Mouse (Mus musculus) cerebellum, postnatal 36 days (tissue): ENCODE results near the gene Copb2.

ENCODE experiments used
- DNase-seq, 2 experiments: peaks; one replicate each; pipeline ENCODE4 v3.0.0; 2021 to 2022; ENCODE audit warnings: mixed read lengths in 2 of 2

Copb2 gene

DNA sequence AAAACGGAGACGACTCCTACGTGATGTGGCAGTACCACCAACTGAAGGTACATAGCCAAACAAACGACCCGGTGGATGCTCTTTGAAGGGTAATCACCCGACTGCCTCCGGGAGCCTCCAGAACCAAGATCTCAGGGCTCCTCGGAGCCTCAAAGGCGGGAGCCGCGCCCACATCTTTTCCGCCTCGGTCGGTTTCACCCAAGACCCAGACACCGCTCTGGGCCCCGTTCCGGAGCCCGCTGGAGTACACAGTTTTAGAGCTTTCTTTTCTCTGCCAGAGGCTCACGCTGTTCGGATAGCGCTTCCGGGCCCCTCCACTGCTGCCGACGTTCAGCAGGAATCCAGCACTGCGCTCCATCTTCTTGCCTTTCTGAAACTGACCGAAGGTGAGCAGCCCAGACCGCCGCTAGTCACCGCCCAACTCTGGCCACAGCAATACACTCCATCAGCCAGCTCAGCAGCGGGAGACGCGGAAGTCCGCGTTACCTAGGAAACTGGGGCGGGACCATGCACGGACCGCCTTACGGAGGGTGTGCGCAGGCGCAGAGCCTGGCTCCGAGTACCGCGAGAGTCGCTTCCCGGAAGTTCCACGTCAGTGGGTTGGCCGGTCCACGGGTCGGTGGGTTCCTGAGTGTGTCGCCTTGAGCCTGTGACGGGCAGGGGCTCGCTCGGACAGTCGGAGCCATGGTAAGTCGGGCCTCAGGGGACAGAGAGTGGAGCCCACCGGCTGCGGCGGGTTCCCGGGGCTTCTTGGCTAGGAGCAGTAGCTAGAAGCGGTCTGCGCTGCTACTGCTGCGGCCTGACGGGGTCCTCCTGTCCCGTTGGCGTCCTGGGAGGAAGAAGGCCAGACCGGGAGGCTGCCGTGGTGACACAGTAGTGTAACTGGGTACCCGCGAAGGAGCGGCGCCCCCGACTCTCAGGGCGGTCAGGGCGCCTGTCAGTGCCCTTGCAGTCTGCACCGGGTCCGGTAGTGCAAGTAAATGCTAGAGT, at the start of gene Copb2:
Gene Copb2 (plus strand): TSS at position 585 of the 990 bp plus-strand sequence.
- DNase-seq, result peak; percentile 99

DNA sequence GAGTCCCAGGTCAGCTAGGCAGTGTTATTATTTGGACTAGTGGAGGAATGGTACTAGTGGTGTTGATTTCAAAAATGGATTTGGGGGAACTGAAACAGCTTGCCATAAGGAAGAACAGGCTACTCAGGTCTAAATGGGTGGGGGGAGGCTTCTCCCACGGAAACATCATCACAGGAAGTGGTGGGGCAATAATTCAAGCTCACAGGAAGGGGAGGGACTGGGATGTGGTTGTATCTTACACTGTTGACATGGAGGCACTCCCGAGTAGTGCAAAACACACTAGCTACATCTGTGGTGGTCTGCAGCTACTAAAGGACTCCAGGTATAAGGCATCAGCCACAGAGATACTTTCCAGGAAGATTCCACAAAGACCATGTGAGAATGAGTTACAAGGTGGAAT, 39.6 kb upstream of the Copb2 start:
- DNase-seq, result no peak

DNA sequence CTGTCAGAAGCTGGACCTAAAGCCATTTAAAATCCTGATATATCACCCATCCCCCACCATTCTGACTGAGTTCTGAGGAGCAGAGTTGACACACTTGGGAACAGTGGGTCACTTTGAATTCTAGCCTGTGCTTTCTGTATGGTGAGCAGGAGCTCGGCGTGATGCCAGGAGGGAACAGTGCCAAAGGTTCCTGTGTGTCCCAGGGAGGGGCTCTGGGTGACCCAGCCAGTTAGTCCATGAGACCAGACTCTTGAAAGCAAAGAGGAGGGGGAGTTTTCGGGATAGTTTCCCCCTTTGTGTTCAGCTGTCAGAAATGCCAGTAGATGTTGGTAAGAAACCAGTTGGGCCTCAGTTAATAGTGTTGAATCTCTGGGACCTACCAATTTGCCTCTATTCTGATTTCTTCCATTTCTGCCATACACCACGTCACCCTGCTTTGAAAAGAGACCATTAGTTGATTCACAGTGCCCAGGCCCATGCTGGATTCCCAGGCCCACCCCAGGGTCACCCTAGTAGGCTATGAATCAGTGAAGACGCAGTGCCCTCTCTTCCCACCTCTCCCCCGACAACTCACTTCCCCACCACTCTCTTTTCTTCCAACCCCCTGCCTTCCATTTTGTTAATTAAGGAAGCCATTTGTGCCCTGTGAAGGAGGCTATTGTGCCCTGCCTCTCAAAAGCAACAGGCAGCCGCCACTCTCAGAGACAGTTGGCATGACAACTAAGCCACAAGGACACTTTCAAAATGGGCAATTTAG, 38.6 kb upstream of the Copb2 start:
- no peak for DNase-seq

DNA sequence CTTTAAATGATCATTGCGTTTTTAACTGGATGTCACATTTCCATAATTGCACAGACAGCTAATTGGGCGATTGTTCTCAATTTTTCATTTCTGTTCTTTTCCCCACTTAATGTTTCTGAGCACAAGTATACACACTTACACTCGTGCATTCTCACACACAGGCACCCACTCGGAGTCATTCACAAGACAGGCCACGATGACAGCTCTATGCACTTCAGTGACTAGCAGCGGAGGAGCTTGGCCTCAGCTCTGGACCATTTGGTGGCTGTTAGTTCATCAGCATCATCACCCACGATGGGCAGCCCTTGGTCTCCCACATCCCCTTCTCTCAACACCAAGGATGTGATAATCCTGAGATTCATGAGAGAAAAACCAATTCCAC, 38.0 kb upstream of the Copb2 start:
- no peak for DNase-seq

DNA sequence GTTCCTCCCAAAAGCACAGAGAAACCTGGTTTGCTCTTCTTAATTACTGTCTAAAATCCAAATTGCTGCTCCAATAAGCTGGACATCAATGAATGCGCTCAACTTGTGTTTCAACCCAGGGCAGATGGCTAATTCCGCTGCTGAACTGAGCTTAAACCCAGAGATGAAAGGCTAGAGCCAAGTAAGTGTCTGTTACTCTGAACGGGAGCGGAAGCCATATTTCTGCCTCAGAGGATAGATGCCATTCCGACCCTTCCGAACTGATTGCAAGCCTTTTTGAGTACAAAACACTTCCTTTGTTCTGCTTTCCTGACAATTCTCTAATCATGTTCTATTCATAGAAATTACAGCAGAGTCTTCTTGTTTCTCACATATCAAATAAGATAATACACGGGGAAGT, 36.3 kb upstream of the Copb2 start:
- DNase-seq, result no peak

DNA sequence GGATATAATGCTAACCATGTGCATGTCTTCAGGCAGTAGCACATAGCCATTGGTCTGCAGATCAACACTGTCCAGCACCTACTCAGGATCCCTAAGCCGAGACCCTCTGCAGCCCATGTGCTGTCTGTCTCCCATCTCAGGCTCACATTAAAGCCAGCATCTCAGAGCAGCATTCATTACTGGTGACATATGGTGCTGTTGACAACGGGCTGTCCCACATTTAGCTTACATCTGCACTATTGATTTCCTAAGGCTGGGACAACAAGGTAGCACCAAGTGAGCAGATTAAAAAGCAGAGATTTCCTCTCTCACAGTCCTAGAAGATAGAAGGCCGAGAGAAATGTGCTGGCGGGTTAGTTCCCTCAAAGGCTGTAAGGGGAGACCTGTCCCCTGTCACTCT, 33.7 kb upstream of the Copb2 start:
- no peak for DNase-seq

DNA sequence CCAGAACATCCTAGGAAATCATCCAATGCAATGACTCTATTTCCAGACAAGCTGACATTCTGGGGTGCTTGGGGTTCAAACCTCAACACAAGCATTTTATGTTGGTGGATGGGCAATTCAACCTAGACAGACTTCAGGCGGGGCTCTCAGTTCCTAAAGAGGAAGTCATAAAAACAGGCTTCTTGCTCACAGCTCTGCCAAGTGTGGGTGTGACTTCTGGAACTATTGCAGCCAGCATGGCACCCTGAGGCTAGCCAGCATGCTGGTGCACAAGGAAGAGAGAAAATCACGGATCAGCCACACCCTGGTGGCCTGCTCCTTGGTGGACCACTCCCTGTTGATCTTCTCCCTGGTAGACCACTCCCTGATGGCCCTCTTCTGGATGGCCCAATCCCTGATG, 32.5 kb upstream of the Copb2 start:
- no peak for DNase-seq

DNA sequence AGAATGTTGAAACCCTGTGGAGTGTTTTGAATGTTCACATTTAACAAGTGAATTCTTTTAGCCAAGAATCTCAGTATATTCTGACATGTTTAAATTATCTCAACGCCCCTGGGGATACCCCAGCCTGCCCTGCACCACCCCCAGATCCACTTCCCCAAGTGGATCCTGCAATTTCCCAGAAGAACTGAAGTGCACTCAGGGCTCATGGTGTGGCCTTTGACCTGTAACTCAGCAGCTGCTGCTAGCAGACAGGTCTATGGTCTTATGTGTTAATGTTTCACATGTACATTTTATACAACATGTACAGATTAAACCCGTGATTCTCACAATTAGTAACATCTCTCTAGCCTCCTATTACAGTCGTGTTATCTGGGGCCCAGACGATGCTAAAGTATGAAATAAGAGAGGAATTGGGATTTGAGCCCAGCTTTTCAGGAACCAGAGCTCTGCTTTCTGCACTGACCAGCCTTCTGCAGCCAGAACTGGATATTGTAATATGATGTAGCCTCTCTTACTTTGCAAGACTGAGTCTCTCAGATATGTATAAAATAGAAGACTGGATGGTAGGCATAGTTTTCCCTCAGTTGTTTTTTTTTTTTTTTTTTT, 28.7 kb upstream of the Copb2 start:
- DNase-seq, result no peak

DNA sequence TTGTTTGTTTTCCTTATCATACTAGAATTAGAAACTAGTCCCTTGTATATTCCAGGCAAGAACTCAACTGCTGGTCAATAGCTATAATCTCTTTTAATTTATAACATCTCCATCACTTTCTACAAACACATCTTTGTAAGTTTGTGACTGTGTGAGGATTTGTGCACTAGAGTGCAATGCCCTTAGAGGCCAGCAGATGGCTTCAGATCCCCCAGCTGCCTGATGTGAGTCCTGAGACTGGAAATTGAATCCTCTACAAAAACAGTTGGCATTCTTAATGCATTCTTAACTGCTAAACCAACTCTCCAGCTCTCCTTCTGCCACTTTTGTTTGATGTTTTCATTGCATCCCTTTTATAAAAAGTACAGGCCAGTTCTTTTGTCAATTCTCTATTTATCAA, 27.8 kb upstream of the Copb2 start:
- DNase-seq, result no peak

DNA sequence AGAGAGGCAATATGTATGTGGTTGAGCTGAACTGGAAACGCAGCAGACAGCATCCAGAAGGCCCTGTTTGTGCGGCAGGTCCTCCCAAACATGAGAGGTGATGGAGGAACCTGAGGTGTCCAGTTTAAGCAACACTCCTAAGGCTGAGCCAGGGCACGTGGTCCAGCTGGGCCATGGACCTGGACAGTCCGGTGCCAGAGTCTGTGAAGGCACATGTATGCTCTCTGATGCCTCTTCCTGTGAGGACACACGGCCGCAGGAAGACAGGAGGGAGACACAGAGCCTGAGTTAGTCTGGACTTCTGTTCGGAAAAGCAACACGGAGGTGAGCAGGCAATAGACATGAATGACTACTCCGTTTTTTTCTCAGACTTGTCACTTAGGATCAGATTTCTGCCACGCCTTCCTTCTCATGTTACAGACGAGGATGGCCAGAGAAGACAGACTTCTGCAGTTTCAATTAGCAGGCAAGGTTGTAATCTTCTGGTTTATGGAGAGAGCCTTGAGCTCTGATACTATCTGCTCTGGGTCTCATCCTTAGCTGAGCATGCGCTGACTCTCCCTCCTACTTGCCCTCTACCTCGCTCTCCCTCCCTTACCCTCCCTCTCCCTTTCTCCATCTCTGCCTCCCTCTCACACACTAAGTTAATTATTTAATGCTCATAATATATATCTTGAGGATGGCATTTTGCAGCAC, 25.4 kb upstream of the Copb2 start:
- no peak for DNase-seq

DNA sequence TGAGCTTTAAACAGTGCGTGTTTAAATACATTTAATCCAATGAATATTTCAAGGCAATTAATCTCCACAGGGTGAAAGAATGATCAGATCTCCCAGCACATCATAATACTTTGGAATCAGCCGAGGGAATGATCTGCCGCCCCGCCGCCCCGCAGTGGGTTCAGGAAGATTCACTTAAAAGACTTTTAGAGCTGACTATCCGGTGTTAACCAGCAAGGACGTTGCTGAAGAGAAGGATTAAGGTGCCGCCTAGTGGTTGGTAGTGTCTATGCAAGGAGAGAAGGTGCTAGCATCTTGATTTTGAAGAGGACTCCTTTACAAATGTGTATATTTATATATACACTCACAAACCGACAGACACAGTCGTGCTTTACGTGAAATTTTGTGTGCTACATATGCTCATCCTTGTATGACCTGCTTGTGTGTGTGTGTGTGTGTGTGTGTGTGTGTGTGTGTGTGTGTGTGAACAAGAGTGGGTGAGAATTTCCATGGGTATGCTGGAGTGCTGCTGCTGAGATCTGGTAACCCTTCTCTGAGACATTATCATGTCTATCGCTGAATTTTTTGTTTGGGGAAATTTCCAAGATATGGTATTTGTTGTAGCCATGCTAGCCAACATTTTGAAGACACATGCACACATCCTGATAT, 24.7 kb upstream of the Copb2 start:
- DNase-seq, result peak; percentile 46 to 65

DNA sequence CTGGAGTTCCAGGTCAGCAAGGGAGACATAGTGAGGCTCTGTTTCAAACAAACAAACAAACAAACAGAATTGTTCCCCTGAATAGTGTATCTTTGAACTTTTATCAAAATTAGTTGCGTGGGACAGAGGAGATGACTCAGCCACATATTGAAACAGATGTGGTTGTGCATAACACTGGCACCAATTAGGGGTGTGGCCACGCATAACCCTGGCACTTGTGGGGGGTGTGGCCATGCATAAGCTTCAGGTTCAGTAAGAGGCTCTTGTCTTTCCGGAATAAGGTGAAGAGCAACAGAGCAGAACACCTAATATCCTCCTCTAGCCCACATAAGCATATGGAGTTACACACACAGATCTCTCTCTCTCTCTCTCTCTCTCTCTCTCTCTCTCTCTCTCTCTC, 19.5 kb upstream of the Copb2 start:
- no peak for DNase-seq

DNA sequence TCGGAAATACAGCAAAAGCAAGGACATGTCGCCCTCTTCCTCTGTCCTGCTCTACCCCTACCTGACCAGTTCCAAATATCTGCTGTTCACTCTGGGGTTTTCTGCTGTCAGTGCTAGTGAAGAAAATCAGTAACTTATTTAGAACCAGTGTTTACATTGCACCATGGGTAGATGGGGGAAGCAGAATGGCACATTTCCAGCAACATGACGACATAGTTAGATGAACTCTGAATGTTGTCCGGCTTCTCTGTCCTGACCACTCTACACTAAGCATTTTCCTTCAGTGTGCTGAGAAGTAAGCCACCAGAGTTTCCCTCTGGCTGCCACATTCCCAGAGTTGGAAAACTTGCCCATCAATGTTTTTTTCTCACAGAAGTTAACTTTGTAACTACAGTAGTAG, 20.3 kb downstream of the Copb2 start:
- DNase-seq, result no peak

DNA sequence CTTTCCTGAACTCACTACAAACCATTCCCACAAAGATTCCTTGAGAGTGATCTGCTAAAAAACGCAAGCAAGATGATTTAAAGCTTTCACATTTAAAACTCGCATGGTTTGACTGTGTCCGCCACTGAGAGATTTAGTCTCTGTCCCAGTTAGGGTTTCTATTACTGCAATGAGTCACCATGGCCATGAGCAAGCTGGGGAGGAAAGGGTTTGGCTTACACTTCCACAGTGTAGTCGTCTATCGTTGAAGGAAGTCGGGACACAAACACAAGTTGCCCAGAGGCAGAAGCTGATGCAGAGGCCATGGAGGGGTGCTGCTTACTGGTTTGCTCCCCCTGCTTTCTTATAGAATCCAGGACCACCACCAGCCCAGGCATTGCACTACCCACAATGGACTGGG, 36.6 kb downstream of the Copb2 start:
- no peak for DNase-seq

DNA sequence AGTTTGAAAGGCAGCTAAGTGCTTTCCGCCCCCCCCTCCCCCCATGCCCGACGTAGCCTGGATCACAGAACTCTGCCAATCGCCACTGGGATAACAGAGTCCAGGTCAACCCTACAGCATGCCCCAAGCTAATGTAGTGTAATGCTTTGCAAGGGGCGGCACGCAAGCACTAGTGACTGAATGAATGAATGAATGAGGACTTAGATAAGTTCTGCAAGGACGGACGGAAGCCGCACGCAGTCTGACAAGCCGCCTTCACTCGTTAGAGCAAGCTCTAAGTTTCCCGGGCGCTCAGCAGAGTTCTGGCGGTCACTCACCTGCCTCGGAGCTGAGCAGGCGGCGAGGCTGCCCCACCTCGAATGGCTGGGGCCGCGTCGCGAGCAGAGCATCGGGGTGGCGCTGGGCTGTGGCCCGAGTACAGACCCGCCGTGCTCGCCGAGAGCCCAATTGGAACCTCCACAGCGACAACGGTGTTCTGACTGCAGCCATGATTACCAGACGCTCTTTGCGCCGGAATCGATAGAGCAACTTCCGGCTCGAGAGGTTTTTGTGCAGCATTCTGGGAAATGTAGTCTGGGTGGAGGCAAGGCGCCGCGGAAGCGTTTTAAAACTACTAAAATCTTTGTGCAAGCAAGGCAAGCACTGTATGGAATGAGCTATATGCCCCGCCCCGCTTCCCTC, 37.8 kb downstream of the Copb2 start, which contains the start of gene Mrps22:
Gene Mrps22 (minus strand): TSS at position 505 of the 681 bp plus-strand sequence.
- DNase-seq, result peak; percentile 70 to 75

DNA sequence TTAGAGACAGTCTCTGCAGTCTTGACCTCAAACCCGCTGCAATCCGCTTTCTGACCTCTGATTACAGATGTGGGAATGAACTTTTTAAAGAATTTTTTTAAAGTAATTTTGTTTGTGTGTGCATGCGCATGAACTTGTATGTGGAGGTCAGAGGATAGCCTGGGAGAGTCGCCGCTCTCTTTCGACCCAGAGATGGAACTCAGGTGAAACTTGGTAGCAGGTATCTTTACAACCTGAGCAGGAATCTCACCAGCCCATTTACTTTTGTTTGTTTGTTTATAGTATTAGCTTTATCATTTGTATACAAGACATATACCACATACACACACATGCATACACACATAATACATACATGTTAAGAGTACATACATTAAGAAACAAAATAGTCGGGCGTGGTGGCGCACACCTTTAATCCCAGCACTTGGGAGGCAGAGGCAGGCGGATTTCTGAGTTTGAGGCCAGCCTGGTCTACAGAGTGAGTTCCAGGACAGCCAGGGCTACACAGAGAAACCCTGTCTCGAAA, 38.4 kb downstream of the Copb2 start:
- no peak for DNase-seq

DNA sequence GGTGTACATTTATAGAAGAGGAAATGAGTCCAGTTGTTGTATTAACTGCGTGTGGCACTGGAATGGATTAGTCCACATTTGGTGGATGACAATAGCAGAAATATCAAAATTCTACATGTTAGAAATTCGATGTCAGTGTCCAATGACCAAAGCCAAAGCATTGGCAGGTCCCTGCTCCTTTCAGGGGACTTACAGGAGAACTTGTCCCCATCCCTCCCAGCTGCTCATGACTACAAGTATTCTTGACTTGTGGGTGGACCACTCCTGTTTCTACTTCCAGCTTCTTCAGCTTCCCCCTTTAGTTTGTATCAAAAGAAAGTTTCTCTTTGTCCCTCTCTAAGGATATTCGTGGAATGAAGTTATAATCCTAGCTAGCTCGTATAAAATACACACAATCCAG, 41.4 kb downstream of the Copb2 start:
- no peak for DNase-seq

DNA sequence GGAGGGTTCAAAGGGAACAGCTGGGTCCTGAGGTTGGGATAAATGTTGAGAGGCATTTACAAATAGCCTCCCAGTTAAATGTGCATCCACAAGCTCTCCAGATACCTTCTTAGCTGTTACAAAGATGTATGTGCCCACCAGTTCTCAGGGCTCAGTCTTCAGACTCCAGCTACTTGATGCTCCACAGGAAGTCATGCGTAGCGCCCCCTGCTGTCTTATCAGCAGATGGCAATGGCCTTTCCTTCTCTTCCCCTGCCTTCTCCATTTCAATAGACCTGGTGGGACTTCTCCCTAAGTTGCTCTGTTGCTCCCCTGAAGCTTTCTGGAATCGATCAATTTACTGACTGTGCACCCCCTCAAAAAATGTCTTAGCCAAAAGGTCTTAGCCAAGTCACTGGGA, 65.0 kb downstream of the Copb2 start:
- DNase-seq, result no peak

DNA sequence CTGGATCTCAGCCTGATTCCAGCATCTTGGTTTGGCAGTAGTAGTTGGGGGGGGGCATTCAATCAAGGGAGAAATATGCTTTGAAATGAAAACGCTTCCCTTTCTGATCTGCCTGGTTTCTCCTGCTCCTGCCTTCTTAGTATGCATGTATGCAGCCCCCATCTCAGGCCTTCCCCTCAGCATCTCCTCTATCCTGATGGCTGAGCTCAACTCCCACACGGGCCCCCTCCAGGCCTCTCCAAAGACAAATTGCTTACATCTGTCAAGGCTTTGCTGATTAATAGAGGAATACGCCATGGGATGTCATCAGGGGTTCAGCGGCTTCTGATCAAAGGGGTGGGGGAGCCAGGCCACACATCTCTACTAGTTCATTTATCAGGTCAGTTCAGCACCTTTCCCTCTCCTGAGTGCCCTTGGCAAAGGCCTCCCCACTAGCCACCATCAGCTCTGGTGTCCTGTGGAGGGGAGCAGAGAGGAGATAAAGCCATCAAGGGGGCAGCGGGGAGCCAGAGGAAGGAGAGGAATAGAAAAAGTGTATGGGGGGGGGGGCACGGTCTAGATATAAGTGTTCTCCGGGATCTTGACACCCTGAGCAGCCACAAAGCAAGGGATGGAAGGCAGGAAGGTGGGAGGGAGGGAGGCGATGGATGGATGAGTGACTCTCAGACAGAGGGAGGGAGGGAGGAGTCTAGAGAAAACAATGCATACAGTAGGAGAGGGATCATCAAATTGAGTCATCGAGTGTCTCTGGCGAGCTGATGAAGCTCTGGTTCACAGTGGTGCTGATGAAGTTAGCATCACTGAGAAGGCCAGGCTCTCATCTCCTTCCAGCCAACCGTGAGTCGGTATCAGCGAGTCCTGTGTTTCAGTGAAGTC, 70.0 kb downstream of the Copb2 start:
- no peak for DNase-seq
